Mouse (Mus musculus) MEL (cell line): ENCODE results near the gene Prss2.

ENCODE experiments used
- CHD2 ChIP-seq: IDR thresholded peaks from 2 replicates; pipeline ENCODE4 v1.6.1; 2011; ENCODE audit warnings: low read length, improper control_type of control experiment
- CTCF ChIP-seq, 3 experiments: IDR thresholded peaks in 2 of 3; conservative IDR thresholded peaks in 1 of 3; 2 replicates each; pipeline ENCODE4 v1.5.1; 2011 to 2012; ENCODE audit warnings: low read length in 3 of 3, low read depth in 2 of 3, mild to moderate bottlenecking in 2 of 3, improper control_type of control experiment in 1 of 3, inconsistent platforms in 1 of 3, mixed read lengths in 1 of 3, moderate library complexity in 1 of 3; ENCODE audit not compliant: control insufficient read depth in 1 of 3, insufficient read depth in 1 of 3, poor library complexity in 1 of 3, severe bottlenecking in 1 of 3
- E2F4 ChIP-seq: IDR thresholded peaks from 2 replicates; pipeline ENCODE4 v1.6.1; 2011; ENCODE audit warnings: low read depth, low read length, improper control_type of control experiment, borderline replicate concordance
- GATA1 ChIP-seq: IDR thresholded peaks from 2 replicates; pipeline ENCODE4 v1.6.1; 2011; ENCODE audit warnings: low read depth, low read length, improper control_type of control experiment
- HCFC1 ChIP-seq: IDR thresholded peaks from 2 replicates; pipeline ENCODE4 v1.6.1; 2012; ENCODE audit warnings: low read depth, mild to moderate bottlenecking, inconsistent platforms, low read length, improper control_type of control experiment, moderate library complexity
- JUND ChIP-seq: IDR thresholded peaks from 2 replicates; pipeline ENCODE4 v1.6.1; 2011; ENCODE audit warnings: low read depth, mild to moderate bottlenecking, improper control_type of control experiment, low read length
- MAX ChIP-seq: IDR thresholded peaks from 2 replicates; pipeline ENCODE4 v1.6.1; 2011; ENCODE audit warnings: low read length, improper control_type of control experiment
- MYC ChIP-seq: IDR thresholded peaks from 2 replicates; pipeline ENCODE4 v1.6.1; 2011; ENCODE audit warnings: low read depth, mild to moderate bottlenecking, low read length, improper control_type of control experiment, moderate library complexity
- NRF1 ChIP-seq: IDR thresholded peaks from 2 replicates; pipeline ENCODE4 v1.6.1; 2014; ENCODE audit warnings: low read depth, mild to moderate bottlenecking, inconsistent platforms, low read length, improper control_type of control experiment, moderate library complexity; ENCODE audit not compliant: poor library complexity, insufficient read depth, severe bottlenecking
- POLR2A ChIP-seq, 2 experiments: IDR thresholded peaks; 2 replicates each; pipeline ENCODE4 v1.6.1; 2011 to 2012; ENCODE audit warnings: low read length in 2 of 2, mild to moderate bottlenecking in 2 of 2, control low read depth in 1 of 2, improper control_type of control experiment in 1 of 2, low read depth in 1 of 2, moderate library complexity in 1 of 2; ENCODE audit not compliant: control insufficient read depth in 1 of 2, insufficient read depth in 1 of 2, poor library complexity in 1 of 2
- USF1 ChIP-seq: IDR thresholded peaks from 2 replicates; pipeline ENCODE4 v1.6.1; 2014; ENCODE audit warnings: low read depth, mild to moderate bottlenecking, inconsistent platforms, low read length, improper control_type of control experiment, moderate library complexity
- USF2 ChIP-seq, 2 experiments: IDR thresholded peaks; 2 replicates each; pipeline ENCODE4 v1.6.1; 2011 to 2012; ENCODE audit warnings: improper control_type of control experiment in 2 of 2, low read length in 2 of 2, borderline replicate concordance in 1 of 2, inconsistent platforms in 1 of 2, low read depth in 1 of 2, mild to moderate bottlenecking in 1 of 2; ENCODE audit not compliant: insufficient read depth in 1 of 2
- ZKSCAN1 ChIP-seq: IDR thresholded peaks from 2 replicates; pipeline ENCODE4 v1.6.1; 2012; ENCODE audit warnings: low read depth, mild to moderate bottlenecking, inconsistent platforms, low read length, improper control_type of control experiment, moderate library complexity

- TF ChIP-seq CTCF (IDR thresholded peaks at IDR 0.05 in 2 of 3, conservative IDR thresholded peaks at IDR 0.05 in 1 of 3; ENCODE audit: control insufficient read depth in 1 of 3, insufficient read depth in 1 of 3, low read depth in 2 of 3, low read length in 3 of 3, poor library complexity in 1 of 3, severe bottlenecking in 1 of 3) (no peak), POLR2A (IDR thresholded peaks at IDR 0.05; ENCODE audit: control insufficient read depth in 1 of 2, insufficient read depth in 1 of 2, low read depth in 1 of 2, low read length in 2 of 2, poor library complexity in 1 of 2) (no peak), CHD2 (no peak), JUND (no peak), MAX (no peak), ZKSCAN1 (no peak), GATA1 (no peak), NRF1 (no peak), E2F4 (no peak), MYC (no peak), USF2 (IDR thresholded peaks at IDR 0.05; ENCODE audit: borderline replicate concordance in 1 of 2, insufficient read depth in 1 of 2, low read depth in 1 of 2, low read length in 2 of 2) (no peak), USF1 (no peak), HCFC1 (no peak)
Observed at GRCm38 (mm10) chr6:41532687-41533284, 11.2 kb downstream of the Prss2 start.
